Mouse (Mus musculus) myocyte (in vitro differentiated cells): ENCODE measurements at regions not wholly inside any gene's neighbourhood (a gene's known extent, or its start where the extent isn't known, plus 50 kb on each side); places are given as distances from the start of the nearest gene placed in this dataset.

Experiments used
- MAX ChIP-seq: IDR thresholded peaks from one replicate; pipeline ENCODE4 v1.6.1; 2011; ENCODE audit warnings: low read depth, mild to moderate bottlenecking, control low read depth
- MYOD1 ChIP-seq, 3 experiments: IDR thresholded peaks; one replicate each; pipeline ENCODE4 v1.6.1; 2011; ENCODE audit warnings: control low read depth in 2 of 3, low read depth in 2 of 3, mild to moderate bottlenecking in 2 of 3, moderate library complexity in 1 of 3; ENCODE audit not compliant: insufficient read length in 2 of 3, control insufficient read depth in 1 of 3
- POLR2A ChIP-seq: IDR thresholded peaks from one replicate; pipeline ENCODE4 v1.6.1; 2011; ENCODE audit warnings: low read depth, mild to moderate bottlenecking, control low read depth, moderate library complexity; ENCODE audit not compliant: insufficient read length
- POLR2AphosphoS2 ChIP-seq: IDR thresholded peaks from one replicate; pipeline ENCODE4 v1.6.1; 2011; ENCODE audit warnings: low read depth, control low read depth; ENCODE audit not compliant: insufficient read length
- USF1 ChIP-seq: IDR thresholded peaks from one replicate; pipeline ENCODE4 v1.6.1; 2011; ENCODE audit warnings: low read depth, mild to moderate bottlenecking, control low read depth, moderate library complexity

DNA sequence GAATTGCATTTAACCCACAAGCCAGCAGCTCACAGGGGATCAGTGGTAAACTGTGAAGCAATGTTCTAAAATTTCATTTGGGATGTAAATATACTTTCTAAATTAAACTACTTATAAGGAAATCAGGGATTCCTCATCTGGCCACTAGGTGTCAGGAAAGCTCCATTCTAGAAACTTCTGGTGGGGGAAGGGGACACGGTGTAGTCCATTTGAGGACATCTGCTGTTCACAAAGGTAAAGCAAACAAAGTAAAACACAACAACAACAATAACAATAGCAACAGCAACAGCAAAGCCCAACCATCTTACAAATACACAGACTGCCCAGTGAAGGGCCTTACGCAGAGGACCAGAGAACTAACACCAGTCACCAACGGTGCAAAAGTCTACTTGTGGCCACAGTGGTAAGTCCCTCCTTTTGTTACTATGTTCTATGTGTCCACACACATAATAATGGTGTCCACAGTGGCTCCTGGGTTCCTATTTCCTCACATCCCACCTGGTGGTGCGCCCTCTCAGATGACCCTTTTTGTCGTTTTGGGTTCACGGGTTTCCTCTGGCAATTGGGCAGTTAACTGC, 105.9 kb upstream of the Fam241a start:
- TF ChIP-seq POLR2A (no peak), MYOD1 (IDR thresholded peaks at IDR 0.05; ENCODE audit: control insufficient read depth in 1 of 3, insufficient read length in 2 of 3, low read depth in 2 of 3) (no peak), POLR2AphosphoS2 (no peak), USF1 (no peak), MAX (no peak)
